Mouse (Mus musculus): ENCODE results near the gene Smyd2.

DNA sequence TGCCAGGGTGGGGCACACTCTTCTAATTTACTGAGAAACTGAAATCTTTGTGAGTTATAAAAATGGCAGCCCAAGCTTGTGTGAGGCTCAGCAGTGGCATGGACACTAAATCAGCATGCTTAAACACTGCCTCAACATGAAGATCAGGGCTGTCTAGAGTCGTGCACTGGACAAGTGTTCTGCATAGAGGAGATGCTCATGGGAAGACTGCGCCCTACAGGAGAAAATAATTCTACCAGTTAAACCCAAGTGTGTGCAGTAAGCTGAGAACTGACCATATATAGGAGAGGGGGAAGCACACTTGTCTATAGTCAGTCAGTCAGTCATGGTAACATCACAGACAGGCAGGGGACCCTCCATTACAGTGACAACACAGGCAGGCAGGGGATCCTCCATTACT, 43.0 kb downstream of the Smyd2 start:
- TF ChIP-seq CTCF (IDR thresholded peaks at IDR 0.05): peak; percentile 51
- no peak for TF ChIP-seq EP300 (IDR thresholded peaks at IDR 0.05; ENCODE audit: insufficient read depth, low read depth, low read length)

All from heart, adult 2 months (tissue).